Mouse (Mus musculus) c-Kit-negative CD71-positive TER-119-positive erythroid progenitor cells, embryonic 14.5 days (primary cell): ENCODE measurements around the gene Ldb2.

Experiments
- DNase-seq: peaks from one replicate; pipeline ENCODE4 v3.0.0-alpha.2; 2013; ENCODE audit warnings: low read depth, low spot score

The Ldb2 gene

DNA sequence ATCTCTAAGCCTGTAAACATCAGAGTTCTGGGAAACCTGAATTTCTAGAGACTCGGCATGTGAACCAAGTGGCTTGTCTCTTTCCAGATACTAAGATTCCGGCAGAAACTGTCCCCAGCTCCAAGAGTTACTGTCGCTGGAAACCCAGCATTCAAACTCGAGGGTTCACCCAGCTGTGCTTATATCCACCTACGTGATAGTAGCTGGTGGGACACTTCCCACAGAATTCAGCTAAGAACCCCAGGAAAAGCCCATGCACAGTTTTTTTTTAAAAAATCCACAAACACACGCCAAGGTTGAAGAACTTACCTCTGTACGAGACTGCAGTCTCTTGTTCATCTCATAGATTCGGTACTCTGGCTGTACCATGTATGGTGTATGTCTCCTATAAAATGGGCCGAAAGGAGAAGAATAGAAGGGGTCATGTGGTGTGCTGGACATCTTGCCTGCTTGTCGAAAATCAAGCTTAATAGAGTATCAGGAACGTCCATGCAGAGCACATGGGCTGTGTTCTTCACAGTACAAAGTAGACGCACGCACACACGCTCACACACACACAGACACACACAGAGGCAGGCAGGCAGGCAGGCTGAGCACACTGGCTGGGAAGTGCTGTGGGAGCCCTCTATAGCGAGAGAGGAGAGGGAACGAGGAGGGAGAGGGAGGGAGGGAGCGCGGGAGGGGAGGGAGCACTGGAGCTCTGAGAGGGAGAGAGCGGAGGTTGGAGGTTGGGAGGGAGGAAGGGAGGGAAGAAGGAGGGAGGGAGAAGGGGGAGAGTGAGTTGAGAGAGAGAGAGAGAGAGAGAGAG, at the start of gene Ldb2:
Gene Ldb2, minus strand, starts transcription at position 628 of the 808 bp plus-strand sequence.
- no peak for DNase-seq

DNA sequence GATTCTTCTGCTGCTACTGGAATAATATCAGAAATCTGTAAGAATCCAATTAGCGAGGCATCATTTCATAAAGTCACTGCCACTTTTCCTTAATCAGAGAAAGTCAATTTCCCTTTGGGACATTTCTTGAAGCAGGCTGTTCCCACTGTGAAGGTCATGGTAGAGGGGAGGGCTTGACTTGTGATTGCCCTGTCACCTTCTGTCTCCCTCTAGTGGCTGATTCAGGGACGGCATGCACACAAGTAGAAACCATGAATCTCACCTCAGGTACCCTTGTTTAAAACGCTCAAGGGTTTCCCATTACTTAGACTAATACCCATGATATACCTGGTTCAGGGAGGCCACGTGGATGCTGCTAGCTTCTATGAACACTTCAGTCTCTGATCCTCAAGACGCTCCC, 31.8 kb upstream of the Ldb2 start:
- DNase-seq = peak; percentile 1

- no peak for DNase-seq
These were observed 16.0 kb upstream of the Ldb2 start for GRCm38 (mm10) chr5:44815506-44815905.

DNA sequence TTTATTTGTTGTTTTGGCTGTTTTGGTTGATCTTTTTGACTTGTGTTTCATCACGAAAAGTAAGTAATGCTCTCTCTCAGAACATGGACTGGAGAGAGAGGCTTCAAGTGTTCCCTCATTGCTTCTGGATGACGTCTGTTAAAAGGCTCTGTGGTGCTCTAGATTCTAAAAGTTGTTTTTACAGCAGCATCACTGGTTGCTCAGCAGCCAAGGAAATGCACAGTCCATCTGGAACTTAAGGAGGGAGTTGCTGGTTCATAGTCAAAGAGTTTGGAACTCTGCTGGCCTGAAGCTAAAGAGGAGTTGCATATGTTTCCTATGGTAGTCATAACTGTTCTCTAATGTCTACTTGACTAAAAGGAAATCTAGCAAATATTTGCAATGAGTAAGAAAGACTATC, 6.5 kb upstream of the Ldb2 start:
- DNase-seq = no peak

GRCm38 (mm10) chr5:44801100-44801499, 1.6 kb upstream of the Ldb2 start:
- no peak for DNase-seq

- no peak for DNase-seq
These were observed 381 bp upstream of the Ldb2 start for GRCm38 (mm10) chr5:44799861-44800260.

DNA sequence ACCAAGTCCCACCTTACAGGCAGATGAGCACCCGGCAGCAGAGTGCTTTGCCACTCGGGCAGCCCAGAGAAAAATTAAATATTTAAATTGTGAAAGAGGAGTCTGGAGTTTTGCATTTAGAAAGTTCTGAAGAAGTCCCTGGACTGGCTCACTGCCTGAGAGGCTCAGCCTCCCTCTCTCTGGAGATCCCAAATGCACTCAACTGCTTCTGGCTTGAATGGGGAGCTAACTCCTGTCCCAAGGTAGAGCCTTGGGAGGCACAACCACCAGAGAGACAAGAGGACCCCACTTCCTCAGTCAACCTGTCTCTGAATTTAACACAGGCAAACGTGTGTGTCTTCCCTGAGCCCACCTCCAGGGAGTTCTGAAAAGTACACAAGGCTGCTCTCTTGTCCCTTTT, 987 bp downstream of the Ldb2 start:
- no peak for DNase-seq

DNA sequence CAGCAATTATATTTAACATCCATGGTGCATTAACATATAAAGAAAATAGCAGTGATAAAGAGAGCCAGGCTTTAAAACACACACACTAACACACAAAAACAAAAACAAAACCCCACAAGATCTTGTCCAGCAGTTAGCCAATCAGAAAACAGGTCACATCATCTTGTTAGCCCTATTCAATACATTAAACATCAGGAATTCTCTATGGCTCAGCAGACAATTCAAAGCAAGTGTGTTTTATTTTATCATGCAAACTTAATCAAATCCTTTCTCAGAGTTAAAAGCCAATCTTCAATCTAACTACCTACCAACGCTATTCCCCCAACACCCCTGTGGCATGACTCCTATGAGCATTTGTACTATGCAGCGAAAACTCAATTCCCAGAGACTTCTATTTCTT, 1.4 kb downstream of the Ldb2 start:
- DNase-seq = no peak

GRCm38 (mm10) chr5:44784591-44784990, 14.9 kb downstream of the Ldb2 start:
- no peak for DNase-seq

- no peak for DNase-seq
These were observed 20.1 kb downstream of the Ldb2 start for GRCm38 (mm10) chr5:44779340-44779739.

DNA sequence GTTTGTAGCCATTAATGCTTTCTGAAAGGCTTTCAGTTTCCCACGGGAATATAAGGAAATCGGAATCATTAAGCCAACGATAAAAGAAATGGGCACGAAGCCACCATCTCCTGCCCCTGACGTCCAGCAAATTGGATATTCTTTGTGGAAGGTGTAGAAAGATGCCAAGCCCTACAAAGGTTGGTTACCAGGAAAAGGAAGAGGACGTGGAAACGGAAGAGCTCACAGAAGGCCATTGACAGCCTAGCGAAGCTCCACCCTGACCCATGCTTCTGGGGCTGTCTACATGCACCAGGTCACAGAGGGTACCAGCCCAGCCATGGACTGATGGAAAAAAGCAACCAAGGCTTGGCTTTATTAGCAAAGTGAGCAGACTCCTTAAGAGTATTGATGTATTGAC, 31.0 kb downstream of the Ldb2 start:
- DNase-seq = no peak

GRCm38 (mm10) chr5:44764911-44765310, 34.6 kb downstream of the Ldb2 start:
- no peak for DNase-seq

- no peak for DNase-seq
These were observed 40.3 kb downstream of the Ldb2 start for GRCm38 (mm10) chr5:44759178-44759577.

GRCm38 (mm10) chr5:44754156-44754910, 45.1 kb downstream of the Ldb2 start:
- DNase-seq = no peak

GRCm38 (mm10) chr5:44745706-44746105, 53.8 kb downstream of the Ldb2 start:
- no peak for DNase-seq

GRCm38 (mm10) chr5:44736366-44736765, 63.1 kb downstream of the Ldb2 start:
- no peak for DNase-seq

DNA sequence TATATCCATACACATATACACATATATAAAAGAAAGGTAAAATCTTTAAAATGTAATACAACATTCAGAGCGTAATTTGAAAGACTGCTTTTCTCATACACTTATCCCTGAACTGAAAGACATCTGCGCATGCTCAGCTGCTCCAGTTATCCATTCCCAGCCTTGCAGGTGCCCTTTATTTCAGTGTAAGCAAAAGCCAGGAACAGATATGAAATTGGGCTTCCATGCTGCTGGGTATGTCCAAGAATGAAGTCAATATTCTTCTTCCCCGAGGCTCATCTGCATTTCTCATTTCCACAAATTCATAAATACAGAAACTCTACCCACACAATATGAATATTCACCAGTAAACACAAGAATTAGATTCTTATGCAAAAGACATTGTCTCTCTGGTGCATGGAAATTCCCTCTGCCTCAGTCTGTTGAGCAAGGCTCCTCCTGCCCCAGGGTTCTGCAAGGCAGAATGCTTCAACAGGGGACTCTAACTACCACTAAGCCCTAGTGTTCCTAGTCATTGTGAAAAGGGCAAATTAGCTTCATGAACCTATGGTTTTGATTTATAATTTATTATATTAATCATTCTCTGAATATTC, 65.3 kb downstream of the Ldb2 start:
- no peak for DNase-seq

GRCm38 (mm10) chr5:44729646-44730310, 69.7 kb downstream of the Ldb2 start:
- DNase-seq = no peak

- DNase-seq = no peak
These were observed 71.5 kb downstream of the Ldb2 start for GRCm38 (mm10) chr5:44727995-44728394.

- no peak for DNase-seq
These were observed 72.7 kb downstream of the Ldb2 start for GRCm38 (mm10) chr5:44726546-44727476.

GRCm38 (mm10) chr5:44725501-44725900, 74.0 kb downstream of the Ldb2 start:
- no peak for DNase-seq
